Mouse (Mus musculus): ENCODE data around the gene Zfp764. TPM values are rescaled to one million over a fixed set of nuclear protein-coding genes. Genes with fewer than 3 reads are reported as not detected.
"Not testable (repeated sequence)": the region's sequence is repeated elsewhere in the genome, so short reads cannot be mapped to it uniquely, and the experiment has no call there.

Zfp764 gene
- polyA plus RNA-seq, 1 experiment from 2014 or later, result 9.3 TPM

- peak within 1 kb of the TSS; percentile 66 for H3K4me3 ChIP-seq (ENCODE audit: low read length)
- under 1% methylated on average over 43 of the region's 45 CpGs for WGBS
- no peaks in the 10 kb centered on the region for H3K9me3 ChIP-seq (ENCODE audit: control insufficient read depth, low read length)
- peak within 1 kb of the TSS; percentile 78 for H3K27ac ChIP-seq (ENCODE audit: low read length)
- peak; percentile 98 for ATAC-seq (ENCODE audit: low read depth)
- H3K36me3 ChIP-seq (ENCODE audit: control insufficient read depth, insufficient read depth, low read length), result peaks cover 7% of the 10 kb centered on the region
- peak within 1 kb of the TSS; percentile 82 for H3K9ac ChIP-seq (ENCODE audit: low read length)
- peak within 1 kb of the TSS; percentile 76 for H3K4me2 ChIP-seq (ENCODE audit: low read depth, low read length)
- no peaks in the 10 kb centered on the region; the same call in 1 of the 2 replicates for H3K27me3 ChIP-seq (ENCODE audit: control insufficient read depth, insufficient read depth, low read depth, low read length)
- H3K4me1 ChIP-seq (replicated peaks; ENCODE audit: control insufficient read depth, insufficient read depth, low read length), result peaks cover 8% of the 10 kb centered on the region
Measured at GRCm38 (mm10) chr7:127393157-127393943, 13.3 kb downstream of the Zfp764 start, which contains the start of gene E430018J23Rik. Gene E430018J23Rik, minus strand, starts transcription at chr7:127393629.

- Histone ChIP-seq H3K4me1 (replicated peaks; ENCODE audit: control insufficient read depth, insufficient read depth, low read length) (peaks cover 8% of the 10 kb centered on the region), H3K36me3 (ENCODE audit: control insufficient read depth, insufficient read depth, low read length) (peaks cover 7% of the 10 kb centered on the region), H3K4me2 (ENCODE audit: low read depth, low read length) (peak overlapping the region; percentile 76), H3K4me3 (ENCODE audit: low read length) (peak overlapping the region; percentile 66), H3K27me3 (ENCODE audit: control insufficient read depth, insufficient read depth, low read depth, low read length) (no peaks in the 10 kb centered on the region; the same call in 1 of the 2 replicates), H3K9ac (ENCODE audit: low read length) (peak overlapping the region; percentile 82; the same call in 1 of the 2 replicates), H3K9me3 (ENCODE audit: control insufficient read depth, low read length) (no peaks in the 10 kb centered on the region), H3K27ac (ENCODE audit: low read length) (no peak overlapping the region)
- no peak for ATAC-seq (ENCODE audit: low read depth)
- WGBS, result 71% methylated on average over 8 of the region's 8 CpGs
Measured at GRCm38 (mm10) chr7:127392251-127392824, 14.3 kb downstream of the Zfp764 start.

GRCm38 (mm10) chr7:127391538-127391937 lies 15.1 kb downstream of the Zfp764 start:
- H3K4me3 ChIP-seq (ENCODE audit: low read length), result no peak overlapping the region
- H3K4me1 ChIP-seq (replicated peaks; ENCODE audit: control insufficient read depth, insufficient read depth, low read length), result peaks cover 8% of the 10 kb centered on the region
- no peaks in the 10 kb centered on the region for H3K9me3 ChIP-seq (ENCODE audit: control insufficient read depth, low read length)
- H3K27me3 ChIP-seq (ENCODE audit: control insufficient read depth, insufficient read depth, low read depth, low read length), result no peaks in the 10 kb centered on the region; the same call in 1 of the 2 replicates
- 94% methylated on average over 16 of the region's 16 CpGs for WGBS
- peaks cover 7% of the 10 kb centered on the region for H3K36me3 ChIP-seq (ENCODE audit: control insufficient read depth, insufficient read depth, low read length)
- H3K9ac ChIP-seq (ENCODE audit: low read length), result no peak overlapping the region
- ATAC-seq (ENCODE audit: low read depth), result no peak
- no peak overlapping the region for H3K4me2 ChIP-seq (ENCODE audit: low read depth, low read length)
- H3K27ac ChIP-seq (ENCODE audit: low read length), result no peak overlapping the region

- Histone ChIP-seq H3K9ac (ENCODE audit: low read length) (no peak overlapping the region), H3K4me3 (ENCODE audit: low read length) (no peak overlapping the region), H3K27ac (ENCODE audit: low read length) (no peak overlapping the region), H3K4me1 (replicated peaks; ENCODE audit: control insufficient read depth, insufficient read depth, low read length) (peaks cover 8% of the 10 kb centered on the region), H3K36me3 (ENCODE audit: control insufficient read depth, insufficient read depth, low read length) (peaks cover 7% of the 10 kb centered on the region), H3K9me3 (ENCODE audit: control insufficient read depth, low read length) (no peaks in the 10 kb centered on the region), H3K27me3 (ENCODE audit: control insufficient read depth, insufficient read depth, low read depth, low read length) (no peaks in the 10 kb centered on the region), H3K4me2 (ENCODE audit: low read depth, low read length) (no peak overlapping the region)
- no peak for ATAC-seq (ENCODE audit: low read depth)
- 73% methylated on average over 7 of the region's 7 CpGs for WGBS
Measured at GRCm38 (mm10) chr7:127390306-127390705, 16.3 kb downstream of the Zfp764 start.

- not testable (repeated sequence) for H3K9ac ChIP-seq (ENCODE audit: low read length); H3K4me2 ChIP-seq (ENCODE audit: low read depth, low read length); H3K4me1 ChIP-seq (replicated peaks; ENCODE audit: control insufficient read depth, insufficient read depth, low read length); H3K27ac ChIP-seq (ENCODE audit: low read length); H3K27me3 ChIP-seq (ENCODE audit: control insufficient read depth, insufficient read depth, low read depth, low read length); ATAC-seq (ENCODE audit: low read depth); H3K9me3 ChIP-seq (ENCODE audit: control insufficient read depth, low read length); H3K4me3 ChIP-seq (ENCODE audit: low read length)
- peaks cover 15% of the 10 kb centered on the region for H3K36me3 ChIP-seq (ENCODE audit: control insufficient read depth, insufficient read depth, low read length)
Measured at GRCm38 (mm10) chr7:127388201-127388600, 18.4 kb downstream of the Zfp764 start.

GRCm38 (mm10) chr7:127386641-127387392 lies 19.8 kb downstream of the Zfp764 start, which contains the start of gene 9130019O22Rik:
Gene 9130019O22Rik, minus strand, starts transcription at chr7:127387166.
- WGBS, result 9% methylated on average over 37 of the region's 38 CpGs
- Histone ChIP-seq H3K9ac (ENCODE audit: low read length) (peak within 1 kb of the TSS; percentile 81), H3K36me3 (ENCODE audit: control insufficient read depth, insufficient read depth, low read length) (peaks cover 14% of the 10 kb centered on the region), H3K27ac (ENCODE audit: low read length) (peak within 1 kb of the TSS; percentile 33; the same call in 1 of the 2 replicates), H3K9me3 (ENCODE audit: control insufficient read depth, low read length) (peaks cover 6% of the 10 kb centered on the region; the same call in 1 of the 2 replicates), H3K4me2 (ENCODE audit: low read depth, low read length) (peak within 1 kb of the TSS; percentile 71), H3K4me3 (ENCODE audit: low read length) (peak within 1 kb of the TSS; percentile 69), H3K4me1 (replicated peaks; ENCODE audit: control insufficient read depth, insufficient read depth, low read length) (no peaks in the 10 kb centered on the region), H3K27me3 (ENCODE audit: control insufficient read depth, insufficient read depth, low read depth, low read length) (no peaks in the 10 kb centered on the region)
- peak; percentile 93 for ATAC-seq (ENCODE audit: low read depth)

GRCm38 (mm10) chr7:127385560-127385959 lies 21.1 kb downstream of the Zfp764 start:
- not testable (repeated sequence) for ATAC-seq (ENCODE audit: low read depth)

GRCm38 (mm10) chr7:127378310-127378921 lies 28.2 kb downstream of the Zfp764 start:
- 66% methylated on average over 6 of the region's 6 CpGs for WGBS
- no peak overlapping the region for H3K9ac ChIP-seq (ENCODE audit: low read length)
- H3K36me3 ChIP-seq (ENCODE audit: control insufficient read depth, insufficient read depth, low read length), result peaks cover 5% of the 10 kb centered on the region
- H3K27me3 ChIP-seq (ENCODE audit: control insufficient read depth, insufficient read depth, low read depth, low read length), result no peaks in the 10 kb centered on the region
- no peak overlapping the region for H3K4me3 ChIP-seq (ENCODE audit: low read length)
- H3K4me1 ChIP-seq (replicated peaks; ENCODE audit: control insufficient read depth, insufficient read depth, low read length), result no peaks in the 10 kb centered on the region
- H3K27ac ChIP-seq (ENCODE audit: low read length), result no peak overlapping the region
- no peaks in the 10 kb centered on the region for H3K9me3 ChIP-seq (ENCODE audit: control insufficient read depth, low read length)
- H3K4me2 ChIP-seq (ENCODE audit: low read depth, low read length), result no peak overlapping the region
- no peak for ATAC-seq (ENCODE audit: low read depth)

More at GRCm38 (mm10) chr7:127385560-127385959, 21.1 kb downstream of the Zfp764 start:
- not testable (repeated sequence) for H3K27ac ChIP-seq (ENCODE audit: low read length); H3K36me3 ChIP-seq (ENCODE audit: control insufficient read depth, insufficient read depth, low read length); H3K4me3 ChIP-seq (ENCODE audit: low read length); H3K4me2 ChIP-seq (ENCODE audit: low read depth, low read length); H3K9me3 ChIP-seq (ENCODE audit: control insufficient read depth, low read length); H3K27me3 ChIP-seq (ENCODE audit: control insufficient read depth, insufficient read depth, low read depth, low read length); H3K4me1 ChIP-seq (replicated peaks; ENCODE audit: control insufficient read depth, insufficient read depth, low read length); H3K9ac ChIP-seq (ENCODE audit: low read length)
- 92% methylated on average over 4 of the region's 4 CpGs for WGBS
